Mouse (Mus musculus) hindlimb bud, embryonic 11.5 days (tissue): ENCODE measurements at regions not wholly inside any gene's neighbourhood (a gene's known extent, or its start where the extent isn't known, plus 50 kb on each side); places are given as distances from the start of the nearest gene placed in this dataset.

Experiments used
- DNase-seq: peaks from one replicate; pipeline ENCODE4 v3.0.0-alpha.2; 2012; ENCODE audit warnings: low read depth, low spot score; ENCODE audit errors: extremely low spot score

- no peak for DNase-seq
Observed at GRCm38 (mm10) chr8:18316488-18316887, 661.6 kb downstream of the Defb40 start.

GRCm38 (mm10) chr8:18311597-18311996, 666.5 kb downstream of the Defb40 start:
- DNase-seq, result no peak

DNA sequence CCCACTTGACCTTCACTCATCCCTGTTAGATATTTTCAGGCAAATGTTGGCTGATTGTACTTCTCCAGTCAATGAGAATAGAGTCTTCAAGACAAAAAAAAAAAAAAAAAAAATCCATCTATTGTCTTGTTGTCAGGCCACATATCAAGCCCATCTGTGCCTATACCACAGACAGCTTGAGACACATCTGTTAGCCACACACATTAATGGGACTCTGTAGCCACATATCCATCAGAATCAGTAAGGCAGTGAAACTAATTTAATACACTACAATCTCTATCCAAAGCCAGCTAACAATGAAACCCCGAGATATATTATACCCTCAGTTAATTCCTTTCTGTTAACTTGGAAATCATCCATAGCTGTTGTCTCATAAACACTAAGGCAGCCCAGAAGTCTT, 667.1 kb downstream of the Defb40 start:
- no peak for DNase-seq

- no peak for DNase-seq
Observed at GRCm38 (mm10) chr8:18287536-18288237, 690.4 kb downstream of the Defb40 start.

DNA sequence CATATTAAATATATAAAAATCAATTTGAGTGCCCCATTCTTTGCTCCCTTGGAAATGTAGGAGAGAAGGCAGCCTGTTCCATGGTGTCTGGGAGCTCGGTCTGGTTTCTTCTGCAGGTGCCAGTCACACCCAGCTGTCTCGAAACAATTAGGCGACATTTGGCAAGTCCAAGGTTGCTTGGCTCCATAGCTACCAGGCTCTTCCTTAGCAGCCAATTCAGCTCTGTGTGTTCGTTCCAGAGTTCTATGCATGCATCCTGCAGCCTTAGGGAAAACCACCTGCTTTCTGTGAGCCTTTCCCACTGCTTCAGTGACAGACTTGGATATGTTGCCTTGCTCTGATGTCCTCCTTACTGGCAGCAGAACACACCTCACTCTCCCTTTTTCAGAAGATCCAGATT, 698.1 kb downstream of the Defb40 start:
- no peak for DNase-seq

- no peak for DNase-seq
Observed at GRCm38 (mm10) chr8:18268301-18268700, 709.8 kb downstream of the Defb40 start.

- DNase-seq, result no peak
Observed at GRCm38 (mm10) chr8:18258287-18258961, 719.6 kb downstream of the Defb40 start.

DNA sequence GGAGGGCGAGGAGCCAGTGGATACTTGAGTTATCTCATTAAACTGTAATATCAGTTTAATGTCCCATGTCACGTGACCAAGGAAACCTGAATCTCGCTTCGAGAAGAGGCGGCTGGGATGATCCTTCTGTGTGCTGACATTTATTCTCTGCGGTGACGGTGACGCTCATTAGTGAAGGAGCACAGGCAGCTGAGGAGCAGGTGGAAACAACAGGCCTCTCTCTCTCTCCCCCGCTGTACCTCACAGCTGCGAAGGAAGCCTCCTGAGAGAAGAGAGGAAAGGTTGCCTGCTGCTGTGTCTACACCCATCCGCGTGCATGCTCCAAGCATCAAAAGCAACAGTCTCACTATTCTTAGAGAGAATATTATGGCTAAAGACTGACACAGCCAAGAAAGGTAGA, 731.8 kb downstream of the Defb40 start:
- DNase-seq, result no peak

DNA sequence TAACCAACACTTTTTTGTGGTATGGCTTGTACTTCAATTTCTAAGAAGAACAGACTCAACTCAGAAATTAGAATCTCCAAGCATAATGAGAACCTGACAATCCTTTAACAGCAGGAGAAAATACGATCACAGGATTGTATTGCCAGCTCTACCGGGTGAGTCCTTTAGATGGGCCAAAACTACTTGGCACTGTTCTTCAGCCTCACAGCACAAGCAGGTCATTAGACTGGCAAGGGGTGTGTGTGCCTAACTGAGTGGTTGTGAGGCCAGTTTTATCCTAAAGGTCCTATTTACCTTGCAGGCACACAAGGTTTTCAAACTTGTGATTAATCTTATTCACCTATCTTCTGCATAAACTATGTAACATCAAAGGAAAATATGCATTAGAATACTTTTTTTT, 760.5 kb downstream of the Defb40 start:
- DNase-seq, result no peak

DNA sequence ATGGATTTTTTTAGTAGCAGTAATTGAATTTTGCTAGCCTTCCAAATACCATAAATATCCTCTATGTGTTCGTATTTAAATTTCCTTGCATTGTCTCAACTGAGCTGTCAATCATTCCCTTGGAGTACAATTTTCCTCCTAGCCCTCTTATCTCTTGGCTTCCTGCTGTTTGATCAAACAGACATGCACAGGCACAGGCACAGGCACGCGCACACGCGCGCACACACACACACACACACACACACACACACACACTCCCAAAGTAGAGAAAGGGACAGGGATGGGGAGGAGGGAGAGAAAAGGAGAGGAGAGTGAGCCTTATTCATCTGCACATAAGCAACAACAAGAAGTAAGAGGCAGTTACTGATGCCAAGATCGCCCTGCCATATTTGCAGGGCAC, 760.9 kb downstream of the Defb40 start:
- DNase-seq, result no peak

DNA sequence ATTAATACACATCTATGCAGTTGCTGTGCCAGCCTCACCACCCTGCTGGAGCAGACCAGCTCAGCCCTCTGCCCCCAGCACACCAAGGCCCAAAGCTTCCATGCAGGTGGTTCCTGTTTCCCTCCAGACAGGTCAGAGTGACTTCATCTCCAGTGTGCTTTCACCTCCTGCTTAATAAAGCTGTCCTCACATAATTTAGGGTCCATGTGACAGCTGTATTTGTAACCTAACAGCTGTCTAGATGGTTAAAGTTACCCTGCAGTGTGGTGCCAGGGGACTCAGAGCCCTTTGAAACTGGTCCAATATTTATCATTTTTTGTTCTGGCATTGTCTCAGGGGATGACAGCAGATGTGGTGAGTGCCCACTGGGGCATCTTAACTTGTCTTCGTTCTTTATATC, 761.5 kb downstream of the Defb40 start:
- no peak for DNase-seq

DNA sequence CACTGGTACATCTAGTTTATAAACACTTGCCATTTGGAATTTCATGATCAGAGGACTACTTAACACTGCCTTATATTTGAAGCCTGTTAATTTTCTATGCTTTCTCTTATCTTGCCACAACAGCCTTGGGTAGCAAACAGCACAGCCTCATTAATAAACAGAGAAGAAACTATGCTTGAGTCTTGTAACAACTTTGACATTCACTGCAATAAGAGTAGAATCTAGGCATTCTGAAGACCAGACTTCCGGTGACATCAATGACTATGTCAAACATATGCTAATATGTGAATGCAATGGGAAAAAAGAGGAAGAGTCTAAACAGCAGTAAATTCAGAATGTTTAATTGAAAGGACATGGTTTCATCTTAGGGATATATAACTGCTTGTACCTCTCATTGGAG, 768.0 kb downstream of the Defb40 start:
- DNase-seq, result no peak

DNA sequence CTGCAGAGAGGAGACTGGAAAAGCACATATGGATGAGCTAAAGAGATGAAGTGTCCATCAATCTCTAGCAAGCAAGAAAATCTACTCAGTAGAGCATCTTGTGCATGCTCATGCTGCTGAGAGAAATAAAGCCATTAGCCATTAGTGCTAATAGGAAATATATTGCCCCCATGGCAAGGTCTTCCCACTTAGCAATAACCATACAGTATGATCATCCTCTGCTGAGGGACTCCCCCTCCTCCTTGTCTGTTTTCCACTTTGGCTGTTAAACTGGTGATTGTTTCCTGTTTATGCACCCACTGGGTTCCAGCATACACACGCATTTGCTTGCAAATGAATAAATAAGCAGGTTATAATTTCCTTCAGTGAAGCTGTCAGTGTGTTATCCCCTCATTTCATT, 769.4 kb downstream of the Defb40 start:
- no peak for DNase-seq

DNA sequence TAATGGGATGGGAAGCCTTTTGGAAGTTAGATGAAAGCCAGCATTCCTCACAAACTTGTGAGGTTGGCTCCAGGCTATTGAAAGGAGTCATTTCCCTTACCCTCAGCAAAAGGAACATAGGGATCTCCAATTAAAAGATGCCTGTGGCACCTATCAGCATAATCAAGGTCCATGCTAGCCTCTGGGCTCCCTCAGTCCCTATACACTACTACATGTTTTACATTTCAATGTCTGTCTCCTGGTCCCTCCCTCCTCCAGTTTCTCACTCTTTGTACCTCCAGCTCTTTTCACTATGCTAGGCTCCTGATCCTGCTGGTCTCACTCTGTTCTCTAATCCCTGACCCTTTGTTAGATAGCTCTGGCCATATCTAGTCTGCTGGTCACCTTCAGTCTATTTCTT, 790.6 kb downstream of the Defb40 start:
- DNase-seq, result no peak

- DNase-seq, result no peak
Observed at GRCm38 (mm10) chr8:18175544-18176092, 802.4 kb downstream of the Defb40 start.

- DNase-seq, result no peak
Observed at GRCm38 (mm10) chr8:18158619-18159018, 819.4 kb downstream of the Defb40 start.

DNA sequence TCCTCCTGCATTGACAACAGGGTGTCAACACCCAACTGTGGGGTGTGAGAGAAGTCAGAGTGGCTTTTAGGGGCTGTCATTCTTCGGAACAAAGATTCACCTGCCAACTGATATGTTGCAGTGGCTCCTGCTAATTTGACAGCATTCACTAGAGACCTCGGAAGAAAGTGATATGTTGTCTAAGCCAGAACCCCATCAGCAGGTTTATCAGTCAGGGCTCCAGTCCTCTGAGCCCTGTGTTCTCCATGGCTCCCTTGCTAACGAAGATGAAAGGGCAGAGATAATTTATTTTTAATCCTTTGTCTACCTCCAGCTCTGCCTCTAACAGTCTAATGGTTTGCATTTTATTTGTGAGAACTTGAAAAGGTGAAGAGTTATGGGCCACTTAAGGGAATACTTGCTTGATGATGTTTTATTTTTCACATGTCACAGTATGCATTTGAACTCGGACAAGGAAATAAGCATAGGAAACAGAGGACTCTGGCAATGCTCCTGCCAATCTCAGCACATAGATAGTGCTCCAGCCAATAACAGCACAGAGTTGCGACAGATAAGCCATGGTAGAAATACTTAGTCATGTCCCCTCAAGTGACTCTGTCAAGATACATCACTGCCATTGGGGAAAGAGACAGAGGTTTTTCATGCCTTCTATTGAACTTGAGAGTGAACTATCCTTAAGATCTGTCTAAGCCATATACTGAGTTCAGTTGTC, 862.6 kb downstream of the Defb40 start:
- DNase-seq, result no peak

DNA sequence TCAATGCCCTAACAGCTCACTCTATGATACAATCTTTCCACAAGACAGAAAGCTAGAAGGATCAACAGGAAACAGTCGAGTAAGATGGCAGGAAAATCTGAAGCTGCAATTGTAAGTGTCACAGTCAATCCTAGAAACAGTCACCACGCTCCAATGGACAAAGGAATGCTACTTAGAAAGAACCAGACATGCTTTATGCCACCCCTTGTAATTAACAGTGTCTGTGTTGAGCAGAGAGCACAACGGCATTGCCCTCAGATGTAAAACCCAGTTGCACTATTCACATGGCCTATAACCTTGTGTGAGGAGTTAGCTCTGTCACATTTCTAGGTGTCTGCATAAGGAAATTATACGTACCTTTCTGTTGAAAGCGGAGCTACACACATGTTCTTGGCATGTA, 864.8 kb downstream of the Defb40 start:
- DNase-seq, result no peak

- DNase-seq, result no peak
Observed at GRCm38 (mm10) chr8:18109480-18109879, 868.6 kb downstream of the Defb40 start.

DNA sequence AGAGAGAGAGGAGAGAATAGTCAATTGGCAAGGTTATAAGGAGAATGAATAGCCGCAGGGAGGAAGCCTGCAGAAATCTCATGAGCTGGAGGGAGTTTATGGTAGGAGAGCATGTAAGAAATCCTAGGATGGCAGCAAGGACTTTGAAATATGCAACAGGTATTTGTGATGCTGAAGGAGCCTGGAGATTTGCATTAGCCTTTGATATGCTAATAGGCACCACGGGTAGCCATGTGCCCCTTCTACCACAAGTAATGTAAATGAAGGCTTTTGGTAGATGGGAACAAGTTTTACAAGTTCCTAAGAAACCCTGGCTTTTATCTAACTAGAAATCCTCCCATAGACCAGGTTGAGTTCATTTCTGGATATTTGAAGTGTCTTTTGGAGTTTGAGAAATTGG, 871.2 kb downstream of the Defb40 start:
- DNase-seq, result no peak

- no peak for DNase-seq
Observed at GRCm38 (mm10) chr8:18065456-18065855, 912.6 kb downstream of the Defb40 start.

DNA sequence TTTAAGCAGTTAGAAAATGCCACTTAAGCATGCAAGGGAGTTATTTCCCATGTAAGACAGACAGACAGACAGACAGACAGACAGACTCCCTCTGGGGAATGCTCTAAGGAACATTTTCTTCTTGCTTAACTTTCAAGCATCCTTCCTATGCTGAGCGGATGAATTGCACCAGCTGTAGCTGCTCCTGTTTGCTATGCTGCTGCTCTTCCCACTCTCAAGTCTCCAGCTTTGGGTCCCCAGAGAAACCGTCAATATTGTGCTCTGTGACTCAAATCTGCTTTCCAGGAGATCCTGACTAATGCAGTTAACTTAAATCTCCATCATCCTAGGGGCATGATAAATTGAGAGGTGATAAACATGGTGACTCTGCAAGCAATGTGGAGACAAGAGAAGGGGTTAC, 918.5 kb downstream of the Defb40 start:
- DNase-seq, result no peak
